Mouse (Mus musculus): ENCODE data around the gene Tcta. TPM values are rescaled to one million over a fixed set of nuclear protein-coding genes. Genes with fewer than 3 reads are reported as not detected.
"Not testable (repeated sequence)": the region's sequence is repeated elsewhere in the genome, so short reads cannot be mapped to it uniquely, and the experiment has no call there.

Tcta gene
- polyA plus RNA-seq, 1 experiment from 2014 or later, result 50.8 TPM

GRCm38 (mm10) chr9:108325811-108326210 lies 19.9 kb upstream of the Tcta start:
- no peaks in the 10 kb centered on the region for H3K27me3 ChIP-seq (replicated peaks; ENCODE audit: control insufficient read depth, insufficient read depth, low read length)
- no peaks in the 10 kb centered on the region for H3K4me1 ChIP-seq (ENCODE audit: control insufficient read depth, insufficient read depth, low read length)
- DNase-seq (ENCODE audit: low spot score) (no peak), ATAC-seq (no peak)
- no peak overlapping the region for H3K4me3 ChIP-seq (ENCODE audit: low read depth, low read length)
- H3K36me3 ChIP-seq (ENCODE audit: control insufficient read depth, insufficient read depth, low read length), result peaks cover 31% of the 10 kb centered on the region
- H3K9ac ChIP-seq (ENCODE audit: low read length), result no peak overlapping the region
- 98% methylated on average over 2 of the region's 2 CpGs for WGBS
- no peak overlapping the region for H3K4me2 ChIP-seq (ENCODE audit: low read length)
- H3K27ac ChIP-seq (ENCODE audit: low read depth, low read length), result no peak overlapping the region
- no peaks in the 10 kb centered on the region for H3K9me3 ChIP-seq (replicated peaks; ENCODE audit: control insufficient read depth, low read length)

- H3K27me3 ChIP-seq (replicated peaks; ENCODE audit: control insufficient read depth, insufficient read depth, low read length), result no peaks in the 10 kb centered on the region
- no peak overlapping the region for H3K9ac ChIP-seq (ENCODE audit: low read length)
- ATAC-seq (no peak), DNase-seq (ENCODE audit: low spot score) (no peak)
- 93% methylated on average over 1 of the region's 1 CpGs for WGBS
- H3K4me1 ChIP-seq (ENCODE audit: control insufficient read depth, insufficient read depth, low read length), result no peaks in the 10 kb centered on the region
- H3K4me3 ChIP-seq (ENCODE audit: low read depth, low read length), result no peak overlapping the region
- no peaks in the 10 kb centered on the region for H3K9me3 ChIP-seq (replicated peaks; ENCODE audit: control insufficient read depth, low read length)
- peaks cover 28% of the 10 kb centered on the region for H3K36me3 ChIP-seq (ENCODE audit: control insufficient read depth, insufficient read depth, low read length)
- H3K27ac ChIP-seq (ENCODE audit: low read depth, low read length), result no peak overlapping the region
- H3K4me2 ChIP-seq (ENCODE audit: low read length), result no peak overlapping the region
Observed at GRCm38 (mm10) chr9:108324784-108325183, 18.8 kb upstream of the Tcta start.

- WGBS, result 95% methylated on average over 7 of the region's 7 CpGs
- not testable (repeated sequence) for H3K27ac ChIP-seq (ENCODE audit: low read depth, low read length); ATAC-seq; H3K4me1 ChIP-seq (ENCODE audit: control insufficient read depth, insufficient read depth, low read length); H3K4me3 ChIP-seq (ENCODE audit: low read depth, low read length); DNase-seq (ENCODE audit: low spot score); H3K27me3 ChIP-seq (replicated peaks; ENCODE audit: control insufficient read depth, insufficient read depth, low read length); H3K9ac ChIP-seq (ENCODE audit: low read length); H3K9me3 ChIP-seq (replicated peaks; ENCODE audit: control insufficient read depth, low read length); H3K4me2 ChIP-seq (ENCODE audit: low read length)
- H3K36me3 ChIP-seq (ENCODE audit: control insufficient read depth, insufficient read depth, low read length), result 0 out of 2 replicates have a peak, but pooled peaks cover 13% of the 10 kb centered on the region
Observed at GRCm38 (mm10) chr9:108322054-108322453, 16.1 kb upstream of the Tcta start.

GRCm38 (mm10) chr9:108318462-108318861 lies 12.5 kb upstream of the Tcta start:
- Histone ChIP-seq H3K4me1 (ENCODE audit: control insufficient read depth, insufficient read depth, low read length) (no peaks in the 10 kb centered on the region), H3K9ac (ENCODE audit: low read length) (no peak overlapping the region), H3K9me3 (replicated peaks; ENCODE audit: control insufficient read depth, low read length) (no peaks in the 10 kb centered on the region), H3K27me3 (replicated peaks; ENCODE audit: control insufficient read depth, insufficient read depth, low read length) (no peaks in the 10 kb centered on the region), H3K4me3 (ENCODE audit: low read depth, low read length) (no peak overlapping the region), H3K27ac (ENCODE audit: low read depth, low read length) (no peak overlapping the region), H3K36me3 (ENCODE audit: control insufficient read depth, insufficient read depth, low read length) (peaks cover 13% of the 10 kb centered on the region; the same call in 1 of the 2 replicates), H3K4me2 (ENCODE audit: low read length) (no peak overlapping the region)
- no peak for DNase-seq (ENCODE audit: low spot score)
- ATAC-seq, result no peak
- WGBS, result 77% methylated on average over 2 of the region's 2 CpGs

- WGBS, result 95% methylated on average over 3 of the region's 3 CpGs
- no peak overlapping the region for H3K4me3 ChIP-seq (ENCODE audit: low read depth, low read length)
- H3K9me3 ChIP-seq (replicated peaks; ENCODE audit: control insufficient read depth, low read length), result no peaks in the 10 kb centered on the region
- DNase-seq (ENCODE audit: low spot score), result no peak
- H3K27ac ChIP-seq (ENCODE audit: low read depth, low read length), result no peak overlapping the region
- no peak overlapping the region for H3K4me2 ChIP-seq (ENCODE audit: low read length)
- no peak overlapping the region for H3K9ac ChIP-seq (ENCODE audit: low read length)
- no peaks in the 10 kb centered on the region for H3K27me3 ChIP-seq (replicated peaks; ENCODE audit: control insufficient read depth, insufficient read depth, low read length)
- no peak for ATAC-seq
- peaks cover 13% of the 10 kb centered on the region; the same call in 1 of the 2 replicates for H3K36me3 ChIP-seq (ENCODE audit: control insufficient read depth, insufficient read depth, low read length)
- H3K4me1 ChIP-seq (ENCODE audit: control insufficient read depth, insufficient read depth, low read length), result no peaks in the 10 kb centered on the region
Observed at GRCm38 (mm10) chr9:108317572-108317971, 11.6 kb upstream of the Tcta start.

- Histone ChIP-seq H3K4me1 (ENCODE audit: control insufficient read depth, insufficient read depth, low read length) (peaks cover 20% of the 10 kb centered on the region), H3K9ac (ENCODE audit: low read length) (peak overlapping the region; percentile 1; the same call in 1 of the 2 replicates), H3K27ac (ENCODE audit: low read depth, low read length) (no peak overlapping the region), H3K36me3 (ENCODE audit: control insufficient read depth, insufficient read depth, low read length) (peaks cover 9% of the 10 kb centered on the region), H3K9me3 (replicated peaks; ENCODE audit: control insufficient read depth, low read length) (no peaks in the 10 kb centered on the region), H3K4me3 (ENCODE audit: low read depth, low read length) (peak overlapping the region; percentile 96), H3K4me2 (ENCODE audit: low read length) (peak overlapping the region; percentile 65), H3K27me3 (replicated peaks; ENCODE audit: control insufficient read depth, insufficient read depth, low read length) (no peaks in the 10 kb centered on the region)
- ATAC-seq (no peak), DNase-seq (ENCODE audit: low spot score) (no peak)
- WGBS, result 58% methylated on average over 2 of the region's 2 CpGs
Observed at GRCm38 (mm10) chr9:108308141-108308540, 2.2 kb upstream of the Tcta start.

GRCm38 (mm10) chr9:108307021-108307807 lies 1.3 kb upstream of the Tcta start:
- ATAC-seq, result no peak
- H3K36me3 ChIP-seq (ENCODE audit: control insufficient read depth, insufficient read depth, low read length), result peaks cover 15% of the 10 kb centered on the region
- peaks cover 20% of the 10 kb centered on the region for H3K4me1 ChIP-seq (ENCODE audit: control insufficient read depth, insufficient read depth, low read length)
- no peak for DNase-seq (ENCODE audit: low spot score)
- H3K27ac ChIP-seq (ENCODE audit: low read depth, low read length), result peak overlapping the region; percentile 98
- no peaks in the 10 kb centered on the region for H3K9me3 ChIP-seq (replicated peaks; ENCODE audit: control insufficient read depth, low read length)
- H3K4me3 ChIP-seq (ENCODE audit: low read depth, low read length), result peak overlapping the region; percentile 96
- peak overlapping the region; percentile 65 for H3K4me2 ChIP-seq (ENCODE audit: low read length)
- 22% methylated on average over 12 of the region's 12 CpGs for WGBS
- H3K27me3 ChIP-seq (replicated peaks; ENCODE audit: control insufficient read depth, insufficient read depth, low read length), result no peaks in the 10 kb centered on the region
- peak overlapping the region; percentile 90 for H3K9ac ChIP-seq (ENCODE audit: low read length)

- WGBS, result under 1% methylated on average over 35 of the region's 51 CpGs
- DNase-seq (ENCODE audit: low spot score), result peak; percentile 76
- peak overlapping the region; percentile 96 for H3K4me3 ChIP-seq (ENCODE audit: low read depth, low read length)
- peak overlapping the region; percentile 65 for H3K4me2 ChIP-seq (ENCODE audit: low read length)
- H3K4me1 ChIP-seq (ENCODE audit: control insufficient read depth, insufficient read depth, low read length), result peaks cover 20% of the 10 kb centered on the region
- H3K9me3 ChIP-seq (replicated peaks; ENCODE audit: control insufficient read depth, low read length), result no peaks in the 10 kb centered on the region
- peak overlapping the region; percentile 90 for H3K9ac ChIP-seq (ENCODE audit: low read length)
- ATAC-seq, result peak; percentile 73
- no peaks in the 10 kb centered on the region for H3K27me3 ChIP-seq (replicated peaks; ENCODE audit: control insufficient read depth, insufficient read depth, low read length)
- H3K27ac ChIP-seq (ENCODE audit: low read depth, low read length), result peak overlapping the region; percentile 98
- H3K36me3 ChIP-seq (ENCODE audit: control insufficient read depth, insufficient read depth, low read length), result peaks cover 19% of the 10 kb centered on the region
Observed at GRCm38 (mm10) chr9:108306571-108306980, 616 bp upstream of the Tcta start.

GRCm38 (mm10) chr9:108305170-108305569 lies 790 bp downstream of the Tcta start:
- Histone ChIP-seq H3K27me3 (replicated peaks; ENCODE audit: control insufficient read depth, insufficient read depth, low read length) (no peaks in the 10 kb centered on the region), H3K4me2 (ENCODE audit: low read length) (peak overlapping the region; percentile 86), H3K4me1 (ENCODE audit: control insufficient read depth, insufficient read depth, low read length) (peaks cover 20% of the 10 kb centered on the region), H3K36me3 (ENCODE audit: control insufficient read depth, insufficient read depth, low read length) (peaks cover 31% of the 10 kb centered on the region), H3K27ac (ENCODE audit: low read depth, low read length) (peak overlapping the region; percentile 98; the same call in 1 of the 2 replicates), H3K9ac (ENCODE audit: low read length) (peak overlapping the region; percentile 88), H3K9me3 (replicated peaks; ENCODE audit: control insufficient read depth, low read length) (no peaks in the 10 kb centered on the region), H3K4me3 (ENCODE audit: low read depth, low read length) (peak overlapping the region; percentile 96)
- WGBS, result 13% methylated on average over 1 of the region's 1 CpGs
- DNase-seq (ENCODE audit: low spot score) (no peak), ATAC-seq (no peak; the same call in 1 of the 2 replicates)

Data from forebrain, embryonic 14.5 days (tissue).